Mouse (Mus musculus) stomach, embryonic 15.5 days (tissue): ENCODE results near the gene Mrps18b. TPM values are rescaled to one million over a fixed set of nuclear protein-coding genes. Genes with fewer than 3 reads are reported as not detected.

Experiments used
- ATAC-seq: fragments of 200-750 bp; cut with Nextera tagmentation; 2 replicates; pipeline ENCODE4 v1.8.0; 2017; ENCODE audit warnings: low read depth, moderate number of reproducible peaks, moderate TSS enrichment; ENCODE audit not compliant: insufficient read depth, low FRiP score
- H3K27ac ChIP-seq: fragments of 300-500 bp; sonication (generic); 2 replicates; pipeline ENCODE4 v1.5.1; 2015; ENCODE audit warnings: mild to moderate bottlenecking, inconsistent platforms
- H3K27me3 ChIP-seq: fragments of 300-500 bp; sonication (generic); replicated peaks from 2 replicates; pipeline ENCODE4 v1.6.1; 2015; ENCODE audit warnings: inconsistent platforms
- H3K36me3 ChIP-seq: fragments of 300-500 bp; sonication (generic); 2 replicates; pipeline ENCODE4 v1.6.1; 2015; ENCODE audit warnings: inconsistent platforms
- H3K4me1 ChIP-seq: fragments of 300-500 bp; sonication (generic); 2 replicates; pipeline ENCODE4 v1.6.1; 2015; ENCODE audit warnings: inconsistent platforms
- H3K4me2 ChIP-seq: fragments of 300-500 bp; sonication (generic); 2 replicates; pipeline ENCODE4 v1.6.1; 2015; ENCODE audit warnings: mild to moderate bottlenecking, inconsistent platforms
- H3K4me3 ChIP-seq: fragments of 300-500 bp; sonication (generic); replicated peaks from 2 replicates; pipeline ENCODE4 v1.5.1; 2015; ENCODE audit warnings: inconsistent platforms
- H3K9ac ChIP-seq: fragments of 300-500 bp; sonication (generic); 2 replicates; pipeline ENCODE4 v1.6.1; 2015; ENCODE audit warnings: inconsistent platforms
- H3K9me3 ChIP-seq: fragments of 300-500 bp; sonication (generic); 2 replicates; pipeline ENCODE4 v1.6.1; 2016; ENCODE audit warnings: inconsistent platforms
- WGBS: fragments of 180-500 bp; shearing (Covaris S2); methylation state at CpG from one replicate; pipeline ENCODE4 v1.1.7; 2015; 5-methylcytosine and 5-hydroxymethylcytosine counted together
- microRNA counts: library from miRNA; unstranded; fragments of <30 nt; microRNA quantifications from one replicate; lab custom pipeline; 2016
- microRNA-seq: library from miRNA; unstranded; fragments of <30 nt; microRNA quantifications from one replicate; pipeline ENCODE4, GENCODE M21; 2016
- polyA plus RNA-seq: library from polyadenylated mRNA; unstranded; fragments of >200 nt; fragmentation: Nextera tagmentation; extraction: Ambion mirVana; gene quantifications from 2 replicates; pipeline ENCODE4 v1.2.1, GENCODE M21; 2015

Mrps18b gene
- polyA plus RNA-seq, 1 experiment from 2014 or later, result 89.5 TPM

- Histone ChIP-seq H3K9ac (0 out of 2 replicates have a peak overlapping the region, but pooled peaks have one; percentile 84), H3K27me3 (no peaks in the 10 kb centered on the region), H3K9me3 (no peaks in the 10 kb centered on the region), H3K4me1 (peaks cover 14% of the 10 kb centered on the region), H3K4me3 (peak overlapping the region; percentile 87), H3K27ac (peak overlapping the region; percentile 96), H3K36me3 (peaks cover 11% of the 10 kb centered on the region), H3K4me2 (peak overlapping the region; percentile 74)
- ATAC-seq, result peak; percentile 15; the same call in 1 of the 2 replicates
- WGBS, result 4% methylated on average over 12 of the region's 12 CpGs
These were observed 55.4 kb downstream of the Mrps18b start for GRCm38 (mm10) chr17:35860831-35861197.

MicroRNA genes within 50 kb of the gene (microRNA counts, 519-probe panel; counts per million panel counts)
- microRNA mmu-miR-1894-3p (lab: Ali Mortazavi, UCI) (not detected), microRNA mmu-miR-1894-5p (lab: Ali Mortazavi, UCI) (1,746 counts per million, percentile 13 among the panel's probes with 10 or more counts), microRNA mmu-miR-877 (lab: Ali Mortazavi, UCI) (1,992 counts per million, percentile 23 among the panel's probes with 10 or more counts)

Small RNA genes lying within 50 kb of the gene (microRNA-seq; reads per million reads assigned to microRNA genes)
- gene Gm28033 (not detected), gene Mir1894 (not detected), gene Mir877 (48.7 reads per million, percentile 40 among the genes with 10 or more reads in this experiment)

Other genes with a start within 250 kb of the Mrps18b start
- gene Vars2, start 248.8 kb downstream of the Mrps18b start, polyA plus RNA-seq, result 18.6 and 21.5 TPM in 2 replicates
- 36.3 and 39.9 TPM in 2 replicates for gene Gtf2h4, start 242.7 kb downstream of the Mrps18b start, polyA plus RNA-seq
- 74.0 and 78.4 TPM in 2 replicates for gene Ddr1, start 211.8 kb downstream of the Mrps18b start, polyA plus RNA-seq
- 14.5 and 16.7 TPM in 2 replicates for gene Ier3, start 94.7 kb downstream of the Mrps18b start, polyA plus RNA-seq
- 45.3 and 46.0 TPM in 2 replicates for gene Flot1, start 93.2 kb downstream of the Mrps18b start, polyA plus RNA-seq
- gene Tubb5, start 78.1 kb downstream of the Mrps18b start, polyA plus RNA-seq, result 762 and 772 TPM in 2 replicates
- 15.2 and 19.7 TPM in 2 replicates for gene Mdc1, start 74.9 kb downstream of the Mrps18b start, polyA plus RNA-seq
- 54.0 and 54.7 TPM in 2 replicates for gene Nrm, start 55.1 kb downstream of the Mrps18b start, polyA plus RNA-seq
- gene Ppp1r18, start 50.8 kb downstream of the Mrps18b start, polyA plus RNA-seq, result 17.0 and 18.6 TPM in 2 replicates
- gene Dhx16, start 36.6 kb downstream of the Mrps18b start, polyA plus RNA-seq, result 37.8 and 41.4 TPM in 2 replicates
- gene 2310061I04Rik, start 19.0 kb downstream of the Mrps18b start, polyA plus RNA-seq, result 21.7 and 23.9 TPM in 2 replicates
- 53.2 and 62.8 TPM in 2 replicates for gene Atat1, start 6.3 kb downstream of the Mrps18b start, polyA plus RNA-seq
- gene Ppp1r10, start within 50 bp of the Mrps18b start, polyA plus RNA-seq, result 32.3 and 36.4 TPM in 2 replicates
- 94.0 and 94.7 TPM in 2 replicates for gene Abcf1, start 53.4 kb upstream of the Mrps18b start, polyA plus RNA-seq
- 41.4 and 47.0 TPM in 2 replicates for gene Gnl1, start 63.5 kb upstream of the Mrps18b start, polyA plus RNA-seq
- gene Prr3, start 63.8 kb upstream of the Mrps18b start, polyA plus RNA-seq, result 27.6 and 29.0 TPM in 2 replicates
- 2.6 and 4.2 TPM in 2 replicates for gene H2-T24, start 104.2 kb upstream of the Mrps18b start, polyA plus RNA-seq
- gene H2-T23, start 116.5 kb upstream of the Mrps18b start, polyA plus RNA-seq, result 11.4 and 14.8 TPM in 2 replicates
- gene H2-T22, start 126.4 kb upstream of the Mrps18b start, polyA plus RNA-seq, result 17.3 and 18.8 TPM in 2 replicates
- gene Gm6034, start 126.6 kb upstream of the Mrps18b start, polyA plus RNA-seq, result 0.09 and 0.13 TPM in 2 replicates
- 0.28 and 0.50 TPM in 2 replicates for gene Gm11127, start 142.0 kb upstream of the Mrps18b start, polyA plus RNA-seq
- not detected in 2 replicates for gene Gm19684, start 205.3 kb upstream of the Mrps18b start, polyA plus RNA-seq
- gene Gm7030, start 213.0 kb upstream of the Mrps18b start, polyA plus RNA-seq, result 0.30 TPM in 1 of 2 replicates, not detected in the other